Mouse (Mus musculus) left cerebral cortex, adult 18-20 months (tissue): ENCODE data around the gene Smarca2. TPM values are rescaled to one million over a fixed set of nuclear protein-coding genes. Genes with fewer than 3 reads are reported as not detected.

Source experiments
- DNase-seq, 2 experiments: peaks; one replicate each; pipeline ENCODE4 v3.0.0; 2021 to 2022; ENCODE audit warnings: low spot score in 2 of 2, mixed read lengths in 1 of 2
- long read RNA-seq, 2 experiments: library from polyadenylated mRNA; stranded (forward); transcript quantifications; one replicate each; pipeline ENCODE4 v2.0.0; 2021
- total RNA-seq, 2 experiments: library from RNA; stranded (reverse); gene quantifications; 2 replicates each; pipeline ENCODE4 v1.2.3; 2021

Gene Smarca2
- 100 to 1,000 TPM; 258 to 271 TPM for total RNA-seq
- long read RNA-seq, experiment 1, full-length matches to known transcripts, result 35 of 195 reads
- long read RNA-seq, experiment 1, partial matches to known transcripts, result 82 of 195 reads
- long read RNA-seq, experiment 1, other reads (novel, unspliced or antisense), result 78 of 195 reads
- long read RNA-seq, experiment 2, full-length matches to known transcripts, result 10 of 93 reads
- long read RNA-seq, experiment 2, partial matches to known transcripts, result 57 of 93 reads
- long read RNA-seq, experiment 2, other reads (novel, unspliced or antisense), result 26 of 93 reads

GRCm38 (mm10) chr19:26604755-26605300 is at the start of gene Smarca2:
Gene Smarca2 (plus strand): TSS chr19:26605050.
- DNase-seq, result peak; percentile 99

DNA sequence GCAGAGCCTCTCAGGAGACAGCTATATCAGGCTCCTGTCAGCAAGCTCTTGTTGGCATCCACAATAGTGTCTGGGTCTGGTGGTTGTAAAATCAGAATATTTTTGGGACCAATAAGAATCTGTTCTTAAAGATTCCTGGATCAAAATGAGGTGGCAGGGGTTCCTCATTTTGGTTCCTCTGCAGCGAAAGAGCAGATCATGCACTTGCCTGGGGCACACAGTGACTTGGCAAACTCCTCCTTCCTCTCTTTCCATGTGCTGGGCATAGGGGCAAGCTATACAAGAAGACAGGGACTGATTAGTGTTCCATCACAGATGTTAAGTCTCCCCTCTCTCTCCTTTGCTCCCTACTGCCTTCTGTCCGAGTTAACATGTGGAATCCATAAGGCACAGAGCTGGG is 40.0 kb upstream of the Smarca2 start:
- DNase-seq, result no peak

DNA sequence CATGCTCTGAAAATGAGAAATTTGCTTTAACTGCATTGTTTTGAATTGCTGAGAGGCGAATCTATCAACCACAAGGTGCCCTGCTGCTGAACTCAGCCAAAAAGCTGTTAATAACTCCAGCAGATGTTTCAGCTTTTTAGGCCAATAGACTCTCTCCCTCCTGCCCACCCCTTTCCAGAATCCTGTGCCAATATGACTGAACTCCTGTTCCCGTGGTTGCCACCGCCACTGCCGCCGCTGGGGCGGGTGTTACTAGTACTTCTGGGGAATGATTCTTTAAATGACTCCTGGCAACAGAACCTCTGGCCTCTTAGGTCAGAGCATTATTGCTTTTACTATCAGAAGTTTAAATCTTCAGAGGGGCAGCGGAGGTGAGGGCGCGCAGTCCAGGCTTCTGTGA is 38.7 kb upstream of the Smarca2 start:
- no peak for DNase-seq

GRCm38 (mm10) chr19:26568236-26568635 is 36.6 kb upstream of the Smarca2 start:
- DNase-seq, result no peak

DNA sequence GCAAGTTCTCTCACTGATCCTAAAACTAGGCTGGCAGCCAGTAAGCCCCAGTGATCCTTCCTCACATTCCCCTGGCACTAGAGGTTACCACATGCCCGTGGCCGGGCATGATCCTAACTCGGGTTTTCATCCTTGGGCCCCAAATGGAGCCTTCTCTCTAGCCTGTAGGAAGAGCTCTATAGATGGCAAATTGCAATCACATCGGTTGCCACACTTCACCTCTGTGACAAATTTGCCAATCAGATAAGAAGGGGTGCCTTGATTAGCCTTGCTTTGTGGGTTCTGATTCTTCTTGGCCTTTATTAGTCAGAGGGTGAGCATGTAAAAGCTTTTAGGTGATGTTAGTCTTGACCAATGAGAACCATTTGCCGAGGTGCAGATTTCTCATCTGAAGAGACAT is 35.9 kb upstream of the Smarca2 start:
- DNase-seq, result no peak

DNA sequence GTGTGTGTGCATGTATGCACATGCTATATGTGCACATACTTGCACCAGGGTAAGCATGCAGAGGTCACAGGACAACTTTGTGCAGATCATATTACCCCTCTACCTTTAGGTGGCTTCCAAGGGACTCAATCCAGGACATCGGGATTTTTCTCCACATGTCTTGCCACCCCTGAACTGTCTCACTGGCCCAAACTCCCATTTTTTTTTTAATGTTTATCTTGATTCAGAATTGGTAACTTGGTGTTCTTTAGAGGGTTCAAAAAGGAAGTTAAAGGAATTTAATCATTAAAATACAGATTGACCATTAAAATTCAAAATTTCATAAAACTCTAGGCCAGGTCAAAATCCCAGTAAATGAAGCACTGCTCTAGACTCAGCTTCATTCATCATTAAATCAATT is 35.4 kb upstream of the Smarca2 start:
- no peak for DNase-seq

DNA sequence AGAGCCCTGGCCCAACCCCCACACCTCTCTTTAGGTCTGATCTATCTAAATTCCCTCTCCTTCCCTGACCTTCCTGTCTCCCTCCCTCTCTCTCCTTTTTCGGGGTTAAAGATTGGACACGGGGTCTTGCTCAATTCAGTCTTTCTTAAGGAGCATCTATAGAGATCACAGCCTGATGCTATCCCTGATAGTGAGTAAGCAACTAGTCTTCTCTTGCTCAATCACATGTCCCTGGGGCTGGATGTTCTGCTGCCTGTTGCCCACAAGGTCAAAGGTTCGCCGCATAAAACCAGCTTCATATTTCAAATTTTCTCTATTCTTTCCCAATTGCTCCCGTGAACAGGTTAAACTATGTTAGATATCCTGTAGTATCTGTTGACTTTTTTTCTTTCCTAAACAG is 25.2 kb upstream of the Smarca2 start:
- DNase-seq, result no peak

DNA sequence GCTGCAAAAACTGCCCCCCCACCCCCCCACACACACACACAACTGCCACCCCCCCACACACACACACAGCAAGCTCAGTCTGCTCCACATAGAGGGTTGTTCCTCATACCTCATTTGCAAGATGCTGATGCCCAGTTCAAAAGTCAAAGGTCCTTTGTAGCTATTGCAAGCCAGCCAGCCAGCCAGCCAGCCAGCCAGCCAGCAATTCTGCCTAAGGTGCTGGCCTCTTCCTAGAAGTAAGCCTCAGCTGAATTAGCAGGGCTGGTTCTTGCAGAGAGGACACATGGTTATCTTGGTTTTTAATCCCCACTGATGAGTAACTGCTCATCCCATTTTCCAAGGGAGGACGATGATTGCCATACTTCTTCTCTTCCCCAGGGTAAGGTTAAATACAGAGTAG is 24.8 kb upstream of the Smarca2 start:
- DNase-seq, result no peak

GRCm38 (mm10) chr19:26594661-26595060 is 10.2 kb upstream of the Smarca2 start:
- DNase-seq, result peak in 1 of 2 experiments; percentile 34

- peak in 1 of 2 experiments; percentile 19 for DNase-seq
These were observed 3.4 kb upstream of the Smarca2 start for GRCm38 (mm10) chr19:26601459-26601858.

- DNase-seq, result no peak
These were observed 1.5 kb upstream of the Smarca2 start for GRCm38 (mm10) chr19:26603296-26603860.

- no peak for DNase-seq
These were observed 720 bp upstream of the Smarca2 start for GRCm38 (mm10) chr19:26603906-26604754.

GRCm38 (mm10) chr19:26605438-26606320 is 829 bp downstream of the Smarca2 start:
- peak; percentile 49 to 59 for DNase-seq

DNA sequence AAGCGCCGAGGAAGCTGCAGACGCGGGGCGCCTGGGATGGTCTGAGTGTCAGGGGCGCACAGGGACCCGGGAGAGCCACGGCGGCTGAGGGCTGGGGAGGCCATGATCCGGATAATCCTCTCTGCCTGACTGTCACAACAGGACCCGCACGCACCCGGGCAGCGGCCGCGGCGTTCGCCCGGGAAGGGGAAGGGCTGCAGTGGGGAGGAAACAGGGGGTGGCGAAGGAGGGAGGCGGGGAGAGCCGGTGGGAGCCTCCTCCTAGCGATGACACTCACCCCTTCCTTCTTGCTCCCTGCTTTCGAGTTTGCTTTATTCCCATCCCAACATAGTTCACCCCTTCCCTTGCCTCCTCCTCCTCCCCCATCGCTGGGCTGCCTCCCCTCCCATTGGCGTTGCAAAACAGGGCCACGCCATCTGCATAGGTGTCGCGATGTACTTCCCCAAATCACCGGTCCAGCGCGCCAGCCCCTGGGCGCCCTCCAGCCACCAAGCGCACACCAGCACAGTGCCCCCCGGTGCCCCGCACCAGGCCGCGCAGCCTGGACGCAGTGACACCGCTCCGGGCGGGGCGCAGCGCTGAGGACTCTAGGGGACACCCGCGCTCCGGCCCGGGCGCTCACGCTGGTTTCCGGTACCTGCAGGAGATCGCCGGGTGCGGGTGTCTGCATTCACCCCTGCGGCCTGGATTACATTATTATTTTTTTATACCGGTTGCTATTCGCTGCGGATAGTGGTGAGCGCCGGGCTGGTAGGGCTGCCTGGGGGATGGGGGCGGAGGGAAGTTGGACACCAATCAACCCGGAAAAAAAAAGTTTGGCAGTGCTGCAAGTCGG is 1.7 kb downstream of the Smarca2 start:
- DNase-seq, result peak; percentile 57 to 64

GRCm38 (mm10) chr19:26607156-26607536 is 2.3 kb downstream of the Smarca2 start:
- DNase-seq, result peak; percentile 71 to 80

DNA sequence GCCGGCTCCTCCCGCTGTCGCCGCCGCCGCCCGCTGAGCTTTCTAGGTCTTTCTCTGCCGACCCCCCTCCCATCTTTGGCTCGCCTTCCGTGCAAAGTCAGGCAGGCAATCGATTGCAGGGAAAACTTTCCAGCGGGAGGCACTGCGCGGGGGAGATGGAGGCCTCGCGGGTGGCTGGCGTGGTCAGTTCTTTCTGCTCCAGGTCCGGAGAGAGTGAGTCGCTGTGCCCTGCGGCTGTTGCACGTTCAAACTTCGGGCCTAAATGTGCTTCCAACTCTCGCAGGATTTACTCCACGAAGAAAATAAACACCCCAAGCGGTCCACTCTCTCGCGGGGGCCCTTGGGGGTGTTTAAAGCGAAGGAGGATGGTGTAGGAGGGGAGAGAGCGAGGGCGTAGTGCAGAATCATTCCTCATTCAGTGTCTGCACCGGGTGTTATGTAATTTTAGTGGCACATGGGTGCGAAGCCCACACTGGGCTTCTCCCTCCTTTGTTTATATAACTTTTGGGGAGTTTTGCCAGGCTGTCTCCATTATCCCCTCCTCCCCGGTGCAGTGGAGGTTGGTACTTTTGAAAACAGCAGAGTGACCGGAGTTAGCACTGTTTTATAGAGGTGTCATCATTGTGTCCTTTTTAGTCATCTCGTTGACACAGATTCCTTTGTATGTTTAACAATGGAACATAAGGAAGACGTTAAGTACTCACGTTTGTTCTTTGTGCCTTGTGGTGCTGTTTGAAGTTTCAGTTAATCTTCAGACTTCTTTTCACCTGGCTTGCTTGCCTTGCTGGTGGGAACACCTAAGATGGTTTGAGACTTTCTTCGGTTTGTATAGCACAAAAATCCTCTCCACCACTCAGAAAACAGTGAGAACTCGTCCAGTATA is 2.9 kb downstream of the Smarca2 start:
- DNase-seq, result peak; percentile 50 to 66

DNA sequence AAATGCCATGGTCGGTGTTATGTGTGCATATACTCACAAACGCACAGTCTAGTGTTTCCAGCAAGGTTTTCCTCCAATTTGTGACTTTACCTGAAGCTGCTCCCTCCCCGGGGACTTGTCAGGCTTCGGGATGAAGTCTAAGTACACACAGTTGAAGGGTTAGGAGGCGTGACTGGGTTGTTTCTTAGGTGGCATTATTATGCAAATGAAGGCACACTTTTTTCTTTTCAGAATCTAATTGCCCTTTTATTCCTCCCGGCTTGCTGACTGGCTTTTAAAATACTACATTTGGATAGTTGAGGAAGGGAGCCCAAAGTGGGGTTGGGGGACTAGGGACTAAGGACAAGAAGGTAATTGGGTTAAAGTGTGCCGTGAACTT is 3.6 kb downstream of the Smarca2 start:
- no peak for DNase-seq

DNA sequence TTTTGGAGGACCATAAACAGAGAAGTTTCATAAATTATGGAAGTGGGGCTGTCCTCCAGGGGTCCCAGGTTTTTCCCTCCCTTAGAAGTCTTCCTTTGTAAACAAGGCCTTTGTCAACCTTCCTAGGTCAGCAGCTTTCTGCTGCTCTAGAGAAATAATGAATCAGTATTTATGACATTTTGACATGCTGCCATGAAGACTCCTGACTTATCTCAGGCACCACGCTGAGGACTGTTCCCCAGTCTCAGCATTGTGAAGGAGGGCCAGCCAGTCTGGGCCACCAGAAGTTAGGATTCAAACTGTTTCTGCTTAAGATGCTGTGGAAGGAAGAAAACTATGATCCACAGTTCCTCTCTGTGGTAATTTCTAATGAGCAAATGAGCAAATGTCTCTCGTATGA is 4.8 kb downstream of the Smarca2 start:
- DNase-seq, result no peak

DNA sequence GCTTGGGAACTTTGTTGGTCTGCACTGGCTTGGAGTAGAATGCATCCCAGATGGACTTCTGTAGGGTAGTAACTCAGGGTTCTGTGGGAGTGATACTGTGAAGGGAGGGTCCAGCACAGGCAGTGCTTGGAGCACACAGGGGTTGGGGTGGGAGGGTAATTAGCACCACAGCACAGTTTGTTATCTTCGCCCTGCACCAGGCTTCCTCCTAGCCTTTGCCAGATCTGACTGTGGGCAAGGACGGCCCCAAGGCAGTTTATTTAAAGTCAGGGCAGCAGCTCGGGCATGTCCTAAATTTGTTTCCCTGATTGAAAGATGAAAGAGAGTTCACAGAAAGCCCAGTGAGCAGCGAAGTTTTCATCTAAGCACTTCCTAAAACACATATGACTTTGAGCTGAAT is 8.1 kb downstream of the Smarca2 start:
- DNase-seq, result no peak
